Mouse (Mus musculus): Measurements from ENCODE around the gene Trpm1.

GRCm38 (mm10) chr7:64166025-64166424 lies 12.4 kb downstream of the Trpm1 start:
- TF ChIP-seq TAL1 (IDR thresholded peaks at IDR 0.05; ENCODE audit: low read length), result no peak
- no peak for TF ChIP-seq GATA1 (IDR thresholded peaks at IDR 0.05; ENCODE audit: low read length)
